In the genomic region with DNA sequence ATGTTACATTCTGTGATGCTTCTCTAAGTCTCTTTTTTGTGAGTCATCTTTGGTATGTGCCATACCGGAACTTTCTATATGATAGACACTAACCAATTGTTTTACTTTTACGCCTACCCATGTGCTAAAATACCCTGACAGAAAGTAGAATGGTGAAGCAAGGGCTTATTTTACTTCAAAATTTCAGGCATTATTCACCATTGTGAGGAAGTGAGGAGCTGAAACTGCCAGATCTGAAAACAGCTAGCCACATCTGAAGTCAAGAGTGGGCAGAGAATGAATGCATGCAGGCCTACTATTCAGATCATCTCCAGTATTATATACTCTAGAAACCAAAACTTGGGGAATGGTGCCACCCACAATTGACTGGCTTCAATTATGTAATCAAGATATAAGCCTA, we compare ENCODE assay signal across 21 mouse cellular contexts.
DNase-seq lines count a peak whose midpoint lies in the region; ATAC-seq and TF ChIP-seq lines count a peak whose summit lies in the region.
"Had no signal": no experiment of that assay in that cellular context is flagged by ENCODE, and none has a peak within 500 bp of the region (broad histone marks: within the 10 kb centered on the region; RNA-seq: fewer than 3 reads in every experiment).

No protein-coding gene starts in this region.

- peak; percentile 98 for ATAC-seq in frontal cortex, adult (ENCODE audit: low TSS enrichment)
- ATAC-seq: activated CD4-positive, CD25-positive, alpha-beta regulatory T cell, adult 4 months; forebrain, embryonic 13.5 days; forebrain, embryonic 16.5 days had no signal

- no peak for DNase-seq in frontal cortex, postnatal 10 days (ENCODE audit: low spot score in 2 of 2)
- no peak for DNase-seq in left cerebral cortex, adult 2 months (ENCODE audit: extremely low spot score in 1 of 2, low spot score in 2 of 2)
- DNase-seq in left cerebral cortex, postnatal 14 days (ENCODE audit: low spot score in 2 of 2): no peak
- DNase-seq in right cerebral cortex, adult 2 months (ENCODE audit: low spot score in 2 of 2): peak; percentile 5 to 7
- no peak for DNase-seq in right cerebral cortex, postnatal 25 days
- no peak for DNase-seq in lung, adult 2 months
- DNase-seq: adrenal gland, adult 8-10 months; adrenal gland, postnatal 25 days; cerebellum, adult 18-20 months; cerebellum, adult 9-10 months; cerebellum, postnatal 14 days; gastrocnemius, adult 2 months; gastrocnemius, postnatal 14 days; heart, adult 11 months had no signal

- H3K4me1 ChIP-seq in lung, adult 2 months (ENCODE audit: control insufficient read depth, insufficient read depth, low read length): no peaks in the 10 kb centered on the region
- H3K4me1 ChIP-seq: forebrain, embryonic 10.5 days; forebrain, embryonic 13.5 days; hindbrain, embryonic 12.5 days; hindbrain, embryonic 15.5 days had no signal

- H3K4me3 ChIP-seq in left cerebral cortex, adult 2 months: no peak overlapping the region
- no peak overlapping the region for H3K4me3 ChIP-seq in lung, adult 2 months (replicated peaks; ENCODE audit: extremely low read depth, low read depth, low read length)
- H3K4me3 ChIP-seq: forebrain, embryonic 10.5 days; forebrain, embryonic 13.5 days; gastrocnemius, adult 2 months; hindbrain, embryonic 12.5 days; hindbrain, embryonic 15.5 days had no signal

- no peak for TF ChIP-seq CTCF in left cerebral cortex, adult 2 months (IDR thresholded peaks at IDR 0.05)
- no peak for TF ChIP-seq CTCF in lung, adult 2 months (IDR thresholded peaks at IDR 0.05; ENCODE audit: insufficient read depth, low read length)

- WGBS in lung, adult 2 months: 86% methylated on average over 2 of the region's 2 CpGs

- intact Hi-C loops in left cerebral cortex, adult 2 months (cut with DNase I): no loop called here
- intact Hi-C loops in left cerebral cortex, postnatal 14 days (cut with DNase I): no loop called here

- no peak for TF ChIP-seq POLR2A in lung, adult 2 months (IDR thresholded peaks at IDR 0.05; ENCODE audit: borderline replicate concordance, extremely low read depth, low read depth, low read length)

- H3K27ac ChIP-seq in left cerebral cortex, adult 2 months: peak overlapping the region; percentile 34; the same call in 1 of the 2 replicates
- H3K27ac ChIP-seq: forebrain, embryonic 10.5 days; forebrain, embryonic 13.5 days; gastrocnemius, adult 2 months; hindbrain, embryonic 12.5 days; hindbrain, embryonic 15.5 days had no signal

Comparison
In these comparisons a context has a peak if more than half of its experiments do, and no peak if none do; other contexts are left out.
1. DNase-seq: peak in right cerebral cortex, adult 2 months (2 of 2); none in frontal cortex, postnatal 10 days (0 of 2), left cerebral cortex, adult 2 months (0 of 2), left cerebral cortex, postnatal 14 days (0 of 2), right cerebral cortex, postnatal 25 days (single experiment) and lung, adult 2 months (single experiment).